Mouse (Mus musculus): Measurements from ENCODE around the gene Fgfr2. TPM values are rescaled to one million over a fixed set of nuclear protein-coding genes. Genes with fewer than 3 reads are reported as not detected.

The Fgfr2 gene
- polyA plus RNA-seq, 1 experiment, result 1.7 TPM

- no peaks in the 10 kb centered on the region for H3K79me2 ChIP-seq (ENCODE audit: control insufficient read depth, insufficient read depth)
- no peak overlapping the region for H3K4me3 ChIP-seq (ENCODE audit: insufficient read depth, poor library complexity, severe bottlenecking)
- no peaks in the 10 kb centered on the region for H3K27me3 ChIP-seq (ENCODE audit: control insufficient read depth, insufficient read depth, insufficient read length)
- no peaks in the 10 kb centered on the region for H3K79me3 ChIP-seq (ENCODE audit: low read depth)
- H3K36me3 ChIP-seq (ENCODE audit: control insufficient read depth, insufficient read depth), result no peaks in the 10 kb centered on the region
- no peak overlapping the region for H3ac ChIP-seq (ENCODE audit: control insufficient read depth, insufficient read length, low read depth)
- no peak for TF ChIP-seq USF1 (IDR thresholded peaks at IDR 0.05; ENCODE audit: low read depth)
- TF ChIP-seq CEBPB (IDR thresholded peaks at IDR 0.05; ENCODE audit: low read depth), result no peak
- no peak for TF ChIP-seq CTCF (IDR thresholded peaks at IDR 0.05; ENCODE audit: control insufficient read depth, insufficient read depth, insufficient read length)
- TF ChIP-seq MAX (IDR thresholded peaks at IDR 0.05), result no peak
- no peak for TF ChIP-seq MYOD1 (IDR thresholded peaks at IDR 0.05; ENCODE audit: control insufficient read depth, insufficient read length, low read depth)
- no peak for TF ChIP-seq FOSL1 (IDR thresholded peaks at IDR 0.05; ENCODE audit: insufficient read depth, low read length, poor library complexity, severe bottlenecking)
- TF ChIP-seq MYOG (IDR thresholded peaks at IDR 0.05; ENCODE audit: control insufficient read depth, extremely low read depth, insufficient read length), result no peak
These were observed 39.9 kb upstream of the Fgfr2 start for GRCm38 (mm10) chr7:133163011-133163410.

- Histone ChIP-seq H3ac (ENCODE audit: control insufficient read depth, insufficient read length, low read depth) (no peak overlapping the region), H3K36me3 (ENCODE audit: control insufficient read depth, insufficient read depth) (no peaks in the 10 kb centered on the region), H3K27me3 (ENCODE audit: control insufficient read depth, insufficient read depth, insufficient read length) (no peaks in the 10 kb centered on the region), H3K79me2 (ENCODE audit: control insufficient read depth, insufficient read depth) (no peaks in the 10 kb centered on the region), H3K4me3 (ENCODE audit: insufficient read depth, poor library complexity, severe bottlenecking) (no peak overlapping the region), H3K79me3 (ENCODE audit: low read depth) (no peaks in the 10 kb centered on the region)
- no peak for TF ChIP-seq CTCF (IDR thresholded peaks at IDR 0.05; ENCODE audit: control insufficient read depth, insufficient read depth, insufficient read length)
- no peak for TF ChIP-seq USF1 (IDR thresholded peaks at IDR 0.05; ENCODE audit: low read depth)
- TF ChIP-seq CEBPB (IDR thresholded peaks at IDR 0.05; ENCODE audit: low read depth), result peak; percentile 87
These were observed 39.0 kb upstream of the Fgfr2 start for GRCm38 (mm10) chr7:133162131-133162530.

GRCm38 (mm10) chr7:133161362-133162080 is 38.4 kb upstream of the Fgfr2 start:
- Histone ChIP-seq H3ac (ENCODE audit: control insufficient read depth, insufficient read length, low read depth) (no peak overlapping the region), H3K79me2 (ENCODE audit: control insufficient read depth, insufficient read depth) (no peaks in the 10 kb centered on the region), H3K79me3 (ENCODE audit: low read depth) (no peaks in the 10 kb centered on the region), H3K4me3 (ENCODE audit: insufficient read depth, poor library complexity, severe bottlenecking) (no peak overlapping the region), H3K27me3 (ENCODE audit: control insufficient read depth, insufficient read depth, insufficient read length) (no peaks in the 10 kb centered on the region), H3K36me3 (ENCODE audit: control insufficient read depth, insufficient read depth) (no peaks in the 10 kb centered on the region)
- no peak for TF ChIP-seq MYOG (IDR thresholded peaks at IDR 0.05; ENCODE audit: control insufficient read depth, extremely low read depth, insufficient read length)
- peak; percentile 19 for TF ChIP-seq MAX (IDR thresholded peaks at IDR 0.05)

- H3K4me3 ChIP-seq (ENCODE audit: insufficient read depth, poor library complexity, severe bottlenecking), result no peak overlapping the region
- no peaks in the 10 kb centered on the region for H3K79me2 ChIP-seq (ENCODE audit: control insufficient read depth, insufficient read depth)
- H3K36me3 ChIP-seq (ENCODE audit: control insufficient read depth, insufficient read depth), result no peaks in the 10 kb centered on the region
- H3ac ChIP-seq (ENCODE audit: control insufficient read depth, insufficient read length, low read depth), result no peak overlapping the region
- no peaks in the 10 kb centered on the region for H3K79me3 ChIP-seq (ENCODE audit: low read depth)
- TF ChIP-seq FOSL1 (IDR thresholded peaks at IDR 0.05; ENCODE audit: insufficient read depth, low read length, poor library complexity, severe bottlenecking) (no peak), CTCF (IDR thresholded peaks at IDR 0.05; ENCODE audit: control insufficient read depth, insufficient read depth, insufficient read length) (no peak), MYOD1 (IDR thresholded peaks at IDR 0.05; ENCODE audit: control insufficient read depth, insufficient read length, low read depth) (no peak), MYOG (IDR thresholded peaks at IDR 0.05; ENCODE audit: control insufficient read depth, extremely low read depth, insufficient read length) (no peak), CEBPB (IDR thresholded peaks at IDR 0.05; ENCODE audit: low read depth) (no peak), MAX (IDR thresholded peaks at IDR 0.05) (no peak)
- H3K27me3 ChIP-seq (ENCODE audit: control insufficient read depth, insufficient read depth, insufficient read length), result no peaks in the 10 kb centered on the region
These were observed 36.4 kb upstream of the Fgfr2 start for GRCm38 (mm10) chr7:133159519-133159918.

DNA sequence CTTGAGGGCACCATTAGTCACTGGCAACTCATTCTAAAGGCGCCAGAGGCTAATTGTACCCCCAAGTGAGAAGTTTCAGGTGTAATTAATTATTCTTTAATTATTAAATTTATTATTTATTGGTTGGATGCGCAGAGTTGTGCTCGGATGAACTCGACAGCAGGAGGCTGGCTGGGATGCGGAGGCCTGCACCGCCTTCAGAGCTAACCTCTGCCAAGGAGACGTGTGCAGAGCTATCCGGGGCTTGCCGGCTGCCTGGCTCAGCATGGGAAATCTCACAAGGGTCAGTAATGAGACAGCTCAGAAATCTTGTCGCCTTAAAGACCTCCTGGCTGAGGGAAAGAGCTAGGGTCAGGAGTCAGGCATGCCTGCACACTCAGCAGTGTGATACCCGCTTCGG is 32.5 kb upstream of the Fgfr2 start:
- H3K79me3 ChIP-seq (ENCODE audit: low read depth), result no peaks in the 10 kb centered on the region
- no peaks in the 10 kb centered on the region for H3K79me2 ChIP-seq (ENCODE audit: control insufficient read depth, insufficient read depth)
- no peak overlapping the region for H3K4me3 ChIP-seq (ENCODE audit: insufficient read depth, poor library complexity, severe bottlenecking)
- no peaks in the 10 kb centered on the region for H3K36me3 ChIP-seq (ENCODE audit: control insufficient read depth, insufficient read depth)
- H3ac ChIP-seq (ENCODE audit: control insufficient read depth, insufficient read length, low read depth), result no peak overlapping the region
- no peak for TF ChIP-seq CEBPB (IDR thresholded peaks at IDR 0.05; ENCODE audit: low read depth)
- no peak for TF ChIP-seq MYOD1 (IDR thresholded peaks at IDR 0.05; ENCODE audit: control insufficient read depth, insufficient read length, low read depth)
- TF ChIP-seq USF1 (IDR thresholded peaks at IDR 0.05; ENCODE audit: low read depth), result no peak
- no peak for TF ChIP-seq CTCF (IDR thresholded peaks at IDR 0.05; ENCODE audit: control insufficient read depth, insufficient read depth, insufficient read length)
- no peak for TF ChIP-seq MYOG (IDR thresholded peaks at IDR 0.05; ENCODE audit: control insufficient read depth, extremely low read depth, insufficient read length)
- no peaks in the 10 kb centered on the region for H3K27me3 ChIP-seq (ENCODE audit: control insufficient read depth, insufficient read depth, insufficient read length)

DNA sequence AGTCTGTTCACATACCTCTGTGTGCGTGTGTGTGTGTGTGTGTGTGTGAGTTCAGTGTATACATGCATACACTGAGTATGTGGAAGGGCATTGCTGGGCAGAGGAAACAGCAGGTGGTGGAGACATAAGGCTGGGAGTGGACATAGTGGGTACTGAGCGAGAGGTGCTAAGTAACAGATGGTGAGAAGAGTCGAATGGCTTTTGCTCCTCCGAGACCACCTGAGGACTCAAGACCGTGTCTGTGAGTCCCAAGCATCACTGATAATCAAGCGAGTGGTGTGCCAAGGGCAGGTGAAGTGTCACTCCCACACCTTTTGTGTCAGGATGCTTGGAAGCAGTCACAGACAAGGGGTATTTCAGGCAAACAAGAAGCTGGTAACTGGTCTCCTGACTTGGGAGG is 31.7 kb upstream of the Fgfr2 start:
- Histone ChIP-seq H3K79me3 (ENCODE audit: low read depth) (no peaks in the 10 kb centered on the region), H3K4me3 (ENCODE audit: insufficient read depth, poor library complexity, severe bottlenecking) (no peak overlapping the region), H3K27me3 (ENCODE audit: control insufficient read depth, insufficient read depth, insufficient read length) (no peaks in the 10 kb centered on the region), H3ac (ENCODE audit: control insufficient read depth, insufficient read length, low read depth) (no peak overlapping the region), H3K79me2 (ENCODE audit: control insufficient read depth, insufficient read depth) (no peaks in the 10 kb centered on the region), H3K36me3 (ENCODE audit: control insufficient read depth, insufficient read depth) (no peaks in the 10 kb centered on the region)
- TF ChIP-seq CEBPB (IDR thresholded peaks at IDR 0.05; ENCODE audit: low read depth), result no peak
- no peak for TF ChIP-seq MAX (IDR thresholded peaks at IDR 0.05)
- no peak for TF ChIP-seq MYOG (IDR thresholded peaks at IDR 0.05; ENCODE audit: control insufficient read depth, extremely low read depth, insufficient read length)
- TF ChIP-seq FOSL1 (IDR thresholded peaks at IDR 0.05; ENCODE audit: insufficient read depth, low read length, poor library complexity, severe bottlenecking), result no peak
- no peak for TF ChIP-seq USF1 (IDR thresholded peaks at IDR 0.05; ENCODE audit: low read depth)
- TF ChIP-seq CTCF (IDR thresholded peaks at IDR 0.05; ENCODE audit: control insufficient read depth, insufficient read depth, insufficient read length), result no peak
- no peak for TF ChIP-seq MYOD1 (IDR thresholded peaks at IDR 0.05; ENCODE audit: control insufficient read depth, insufficient read length, low read depth)
